Mouse (Mus musculus) naive thymus-derived CD4-positive, alpha-beta T cell, adult 2 months (primary cell): ENCODE measurements around the gene Spryd7.
A peak's percentile ranks its signal among the peaks of the same experiment; 100 is the strongest.
"Not testable (repeated sequence)": the region's sequence is repeated elsewhere in the genome, so short reads cannot be mapped to it uniquely, and the experiment has no call there.

Experiments
- DNase-seq: peaks from one replicate; pipeline ENCODE4 v3.0.0-alpha.2; 2011; ENCODE audit warnings: low read depth

Gene Spryd7

GRCm38 (mm10) chr14:61556289-61557147 lies at the start of gene Spryd7:
Gene Spryd7, minus strand, starts transcription at chr14:61556886.
- peak; percentile 99 for DNase-seq

GRCm38 (mm10) chr14:61606088-61606487 lies 49.4 kb upstream of the Spryd7 start:
- DNase-seq: not testable (repeated sequence)

GRCm38 (mm10) chr14:61604081-61604480 lies 47.4 kb upstream of the Spryd7 start:
- no peak for DNase-seq

GRCm38 (mm10) chr14:61603069-61603755 lies 46.5 kb upstream of the Spryd7 start:
- no peak for DNase-seq

- peak; percentile 59 for DNase-seq
Observed at GRCm38 (mm10) chr14:61601348-61601747, 44.7 kb upstream of the Spryd7 start.

- peak; percentile 90 for DNase-seq
Observed at GRCm38 (mm10) chr14:61599057-61599806, 42.5 kb upstream of the Spryd7 start.

GRCm38 (mm10) chr14:61597968-61598367 lies 41.3 kb upstream of the Spryd7 start, which contains the start of gene Trim13:
Gene Trim13, plus strand, starts transcription at chr14:61598247.
- DNase-seq: peak; percentile 34

GRCm38 (mm10) chr14:61596719-61597426 lies 40.2 kb upstream of the Spryd7 start:
- no peak for DNase-seq

GRCm38 (mm10) chr14:61589288-61590065 lies 32.8 kb upstream of the Spryd7 start:
- DNase-seq: no peak

- no peak for DNase-seq
Observed at GRCm38 (mm10) chr14:61575941-61576340, 19.3 kb upstream of the Spryd7 start.

- DNase-seq: no peak
Observed at GRCm38 (mm10) chr14:61575066-61575465, 18.4 kb upstream of the Spryd7 start.

GRCm38 (mm10) chr14:61572131-61572530 lies 15.4 kb upstream of the Spryd7 start:
- no peak for DNase-seq

- DNase-seq: peak; percentile 89
Observed at GRCm38 (mm10) chr14:61571366-61571765, 14.7 kb upstream of the Spryd7 start.

GRCm38 (mm10) chr14:61569344-61569743 lies 12.7 kb upstream of the Spryd7 start:
- DNase-seq: no peak

- not testable (repeated sequence) for DNase-seq
Observed at GRCm38 (mm10) chr14:61566211-61566610, 9.5 kb upstream of the Spryd7 start.

- DNase-seq: no peak
Observed at GRCm38 (mm10) chr14:61559856-61560255, 3.2 kb upstream of the Spryd7 start.

- no peak for DNase-seq
Observed at GRCm38 (mm10) chr14:61558901-61559300, 2.2 kb upstream of the Spryd7 start.

GRCm38 (mm10) chr14:61555931-61556288 lies 776 bp downstream of the Spryd7 start:
- no peak for DNase-seq

- no peak for DNase-seq
Observed at GRCm38 (mm10) chr14:61548614-61549013, 8.1 kb downstream of the Spryd7 start.

- not testable (repeated sequence) for DNase-seq
Observed at GRCm38 (mm10) chr14:61537772-61538171, 18.9 kb downstream of the Spryd7 start.
